Mouse (Mus musculus) embryonic fibroblast, embryonic 13.5 days (primary cell): ENCODE measurements around the gene Soat1.

ENCODE experiments used
- CTCF ChIP-seq: IDR thresholded peaks from 2 replicates; pipeline ENCODE4 v1.5.1; 2011; ENCODE audit warnings: mild to moderate bottlenecking, control low read depth, low read length, moderate library complexity, borderline replicate concordance; ENCODE audit not compliant: insufficient read depth
- POLR2A ChIP-seq: IDR thresholded peaks from 2 replicates; pipeline ENCODE4 v1.6.1; 2011; ENCODE audit warnings: low read depth, mild to moderate bottlenecking, control low read depth, low read length, moderate library complexity

- TF ChIP-seq CTCF = no peak
- TF ChIP-seq POLR2A = no peak
These were observed 20.3 kb downstream of the Soat1 start for GRCm38 (mm10) chr1:156453876-156454275.
